Mouse (Mus musculus): ENCODE measurements around the gene Wnt16. TPM values are rescaled to one million over a fixed set of nuclear protein-coding genes. Genes with fewer than 3 reads are reported as not detected.

The Wnt16 gene
- polyA plus RNA-seq, 1 experiment from 2014 or later = 3.1 TPM

Other genes with a start within 250 kb of the Wnt16 start
- gene Fam3c, start 68.0 kb downstream of the Wnt16 start, polyA plus RNA-seq (2015; fragmentation: Nextera tagmentation; extraction: Ambion mirVana) = 43.1 and 48.1 TPM in 2 replicates

All from heart, embryonic 13.5 days (tissue).